Mouse (Mus musculus): ENCODE measurements around the gene 4930583I09Rik.

GRCm38 (mm10) chr17:64792623-64793022, 43.2 kb downstream of the 4930583I09Rik start:
- no peak for TF ChIP-seq CTCF (IDR thresholded peaks at IDR 0.05; ENCODE audit: low read depth)
- TF ChIP-seq EP300 (IDR thresholded peaks at IDR 0.05; ENCODE audit: low read depth): no peak
